Mouse (Mus musculus) neural tube, embryonic 11.5 days (tissue): ENCODE results near the gene Whamm. TPM values are rescaled to one million over a fixed set of nuclear protein-coding genes. Genes with fewer than 3 reads are reported as not detected.

Experiments used
- ATAC-seq: fragments of 200-750 bp; cut with Nextera tagmentation; 2 replicates; pipeline ENCODE4 v1.8.0; 2017; ENCODE audit warnings: moderate number of reproducible peaks, mild to moderate bottlenecking, moderate TSS enrichment, moderate library complexity; ENCODE audit not compliant: insufficient read depth, low FRiP score, low TSS enrichment
- DNase-seq: peaks from one replicate; pipeline ENCODE4 v3.0.0-alpha.2; 2015; ENCODE audit warnings: low spot score
- H3K27ac ChIP-seq: fragments of 300-500 bp; sonication (generic); 2 replicates; pipeline ENCODE4 v1.5.1; 2014; ENCODE audit warnings: low read depth, mild to moderate bottlenecking, low read length
- H3K27me3 ChIP-seq: fragments of 300-500 bp; sonication (generic); 2 replicates; pipeline ENCODE4 v1.6.1; 2014; ENCODE audit warnings: mild to moderate bottlenecking, low read length, mixed read lengths; ENCODE audit not compliant: control insufficient read depth, insufficient read depth
- H3K36me3 ChIP-seq: fragments of 300-500 bp; sonication (generic); 2 replicates; pipeline ENCODE4 v1.6.1; 2014; ENCODE audit warnings: mild to moderate bottlenecking, low read length, moderate library complexity, mixed read lengths; ENCODE audit not compliant: control insufficient read depth, insufficient read depth
- H3K4me1 ChIP-seq: fragments of 300-500 bp; sonication (generic); 2 replicates; pipeline ENCODE4 v1.6.1; 2014; ENCODE audit warnings: low read length, mixed read lengths; ENCODE audit not compliant: control insufficient read depth, insufficient read depth
- H3K4me2 ChIP-seq: fragments of 300-500 bp; sonication (generic); 2 replicates; pipeline ENCODE4 v1.6.1; 2014; ENCODE audit warnings: low read depth, mild to moderate bottlenecking, moderate library complexity
- H3K4me3 ChIP-seq: fragments of 300-500 bp; sonication (generic); 2 replicates; pipeline ENCODE4 v1.5.1; 2014; ENCODE audit warnings: low read depth, low read length
- H3K9ac ChIP-seq: fragments of 300-500 bp; sonication (generic); 2 replicates; pipeline ENCODE4 v1.6.1; 2014; ENCODE audit warnings: mild to moderate bottlenecking, low read length
- H3K9me3 ChIP-seq: fragments of 300-500 bp; sonication (generic); 2 replicates; pipeline ENCODE4 v1.6.1; 2016; ENCODE audit warnings: low read length; ENCODE audit not compliant: control insufficient read depth
- WGBS: fragments of 180-500 bp; shearing (Covaris S2); extraction: QIAGEN DNeasy Blood & Tissue Kit; methylation state at CpG from one replicate; pipeline ENCODE4 v1.1.7; 2014; 5-methylcytosine and 5-hydroxymethylcytosine counted together
- polyA plus RNA-seq: library from polyadenylated mRNA; unstranded; fragments of >200 nt; fragmentation: Nextera tagmentation; extraction: Ambion mirVana; gene quantifications from 2 replicates; pipeline ENCODE4 v1.2.1, GENCODE M21; 2014

Gene Whamm
- polyA plus RNA-seq, 1 experiment from 2014 or later = 5.4 TPM

DNA sequence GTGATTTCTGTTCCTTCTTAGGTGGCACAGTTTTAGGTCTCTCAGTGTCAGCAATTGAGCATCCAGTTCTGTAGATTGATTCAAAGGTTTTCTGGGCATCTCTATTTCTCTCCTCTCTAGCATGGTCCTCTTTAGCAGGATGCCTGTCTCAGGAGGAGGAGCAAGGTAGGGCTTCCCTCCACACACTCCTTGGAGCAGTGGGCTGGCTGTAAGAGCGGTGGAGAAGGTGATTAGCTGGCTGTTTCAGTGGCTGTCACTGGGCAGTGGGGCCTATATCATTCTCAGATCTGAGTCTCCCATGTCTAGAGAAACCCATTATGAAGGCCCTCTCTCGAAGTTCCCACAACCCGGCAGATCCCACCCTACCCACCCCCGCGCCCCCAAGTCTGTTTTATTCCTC is 3.7 kb upstream of the Whamm start:
- Histone ChIP-seq H3K4me1 (no peaks in the 10 kb centered on the region), H3K9me3 (no peaks in the 10 kb centered on the region), H3K27me3 (no peaks in the 10 kb centered on the region), H3K4me2 (no peak overlapping the region), H3K4me3 (no peak overlapping the region), H3K9ac (no peak overlapping the region), H3K27ac (no peak overlapping the region), H3K36me3 (no peaks in the 10 kb centered on the region)
- 85% methylated on average over 5 of the region's 5 CpGs for WGBS
- ATAC-seq (no peak), DNase-seq (no peak)

- Histone ChIP-seq H3K4me2 (no peak overlapping the region), H3K4me1 (no peaks in the 10 kb centered on the region), H3K36me3 (no peaks in the 10 kb centered on the region), H3K4me3 (no peak overlapping the region), H3K27ac (no peak overlapping the region), H3K9me3 (no peaks in the 10 kb centered on the region), H3K27me3 (no peaks in the 10 kb centered on the region), H3K9ac (no peak overlapping the region)
- WGBS = 85% methylated on average over 1 of the region's 1 CpGs
- ATAC-seq = no peak
- no peak for DNase-seq
Observed at GRCm38 (mm10) chr7:81569851-81570250, 1.2 kb upstream of the Whamm start.

- WGBS = 88% methylated on average over 3 of the region's 3 CpGs
- ATAC-seq = no peak
- Histone ChIP-seq H3K9me3 (no peaks in the 10 kb centered on the region), H3K9ac (no peak overlapping the region), H3K27ac (no peak overlapping the region), H3K4me3 (no peak overlapping the region), H3K36me3 (no peaks in the 10 kb centered on the region), H3K27me3 (no peaks in the 10 kb centered on the region), H3K4me2 (no peak overlapping the region), H3K4me1 (no peaks in the 10 kb centered on the region)
- no peak for DNase-seq
Observed at GRCm38 (mm10) chr7:81570271-81570670, 795 bp upstream of the Whamm start.

DNA sequence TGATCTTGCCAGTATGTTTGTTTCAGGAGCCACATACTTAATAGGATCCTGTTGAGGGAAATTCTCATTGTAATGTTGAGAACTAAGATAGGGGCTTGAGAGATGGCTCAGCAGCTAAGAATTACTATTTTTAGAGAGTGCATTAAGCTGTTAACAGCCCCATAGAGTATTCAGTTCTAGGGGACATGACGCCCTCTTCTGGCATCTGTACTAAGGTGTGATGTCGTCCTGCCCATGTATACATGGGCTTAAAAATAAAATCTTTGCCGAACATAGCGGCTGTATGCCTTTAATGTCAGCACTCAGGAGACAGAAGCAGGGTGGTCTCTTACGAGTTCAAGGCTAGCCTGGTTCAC is 336 bp upstream of the Whamm start:
- H3K4me2 ChIP-seq = peak overlapping the region; percentile 70
- DNase-seq (no peak), ATAC-seq (no peak)
- H3K9ac ChIP-seq = no peak overlapping the region
- H3K4me3 ChIP-seq = peak overlapping the region; percentile 82
- no peaks in the 10 kb centered on the region for H3K4me1 ChIP-seq
- no peaks in the 10 kb centered on the region for H3K9me3 ChIP-seq
- 5% methylated on average over 5 of the region's 5 CpGs for WGBS
- H3K36me3 ChIP-seq = no peaks in the 10 kb centered on the region
- no peak overlapping the region for H3K27ac ChIP-seq
- no peaks in the 10 kb centered on the region for H3K27me3 ChIP-seq

DNA sequence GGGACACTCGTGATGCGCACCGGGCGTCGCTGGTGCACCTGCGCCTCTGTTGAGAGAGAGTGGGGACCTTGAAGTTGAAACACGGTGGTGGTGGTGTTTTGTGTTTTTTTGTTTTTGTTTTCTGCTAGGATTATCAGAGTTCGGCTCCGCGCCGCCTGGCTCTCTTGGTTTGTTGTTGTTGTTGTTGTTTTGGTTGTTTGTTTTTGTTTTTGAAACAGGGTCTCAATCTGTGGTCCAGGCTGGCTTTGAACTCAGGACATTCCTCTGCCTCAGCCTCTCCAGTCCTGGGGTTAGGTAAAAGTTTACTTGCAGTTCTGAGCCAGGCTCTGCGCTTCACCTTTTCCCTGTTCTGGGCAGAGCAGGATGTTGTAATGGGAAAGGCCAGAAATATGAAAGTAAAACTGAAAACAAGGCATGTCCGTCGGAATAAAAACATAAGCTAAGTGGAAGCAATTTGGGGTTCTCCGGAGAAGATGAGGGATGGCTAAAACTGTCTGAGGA is 925 bp downstream of the Whamm start:
- peak overlapping the region; percentile 82 for H3K9ac ChIP-seq
- DNase-seq (no peak), ATAC-seq (no peak)
- no peaks in the 10 kb centered on the region for H3K4me1 ChIP-seq
- H3K4me2 ChIP-seq = peak overlapping the region; percentile 70
- H3K9me3 ChIP-seq = no peaks in the 10 kb centered on the region
- no peaks in the 10 kb centered on the region for H3K36me3 ChIP-seq
- WGBS = 23% methylated on average over 15 of the region's 15 CpGs
- H3K27ac ChIP-seq = peak overlapping the region; percentile 88; the same call in 1 of the 2 replicates
- H3K4me3 ChIP-seq = peak overlapping the region; percentile 82
- no peaks in the 10 kb centered on the region for H3K27me3 ChIP-seq

DNA sequence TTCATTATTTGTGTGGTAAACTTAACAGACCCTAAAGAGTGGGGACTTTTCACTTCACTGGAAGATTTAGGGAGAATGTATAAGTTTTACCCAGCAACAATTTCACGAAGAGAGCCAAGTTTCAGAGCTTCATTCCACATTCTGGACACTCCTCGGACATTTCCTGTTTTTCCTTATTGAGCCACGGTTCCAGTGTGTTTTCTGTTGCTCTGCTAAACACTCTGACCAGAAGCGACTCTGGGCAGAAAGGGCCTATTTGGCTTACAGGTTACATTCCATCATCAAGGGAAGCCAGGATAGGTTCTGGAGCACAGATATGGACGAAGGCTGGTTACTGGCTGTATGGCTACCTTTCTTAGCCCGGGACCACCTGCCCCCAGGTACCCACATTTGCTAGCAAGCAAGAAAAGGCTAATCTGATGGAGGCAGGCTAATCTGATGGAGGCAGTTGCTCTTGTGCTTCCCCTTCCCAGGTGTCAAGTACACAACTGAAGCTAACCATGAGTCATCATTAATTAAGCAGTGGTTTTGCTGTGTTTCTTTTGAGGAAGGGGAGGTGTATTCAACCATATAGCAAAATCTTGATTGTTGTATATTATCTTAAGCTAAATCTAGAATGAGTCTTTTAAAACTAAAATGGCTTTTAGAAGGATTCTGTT is 1.7 kb downstream of the Whamm start:
- no peak overlapping the region for H3K9ac ChIP-seq
- H3K27ac ChIP-seq = no peak overlapping the region
- 87% methylated on average over 6 of the region's 6 CpGs for WGBS
- H3K4me1 ChIP-seq = no peaks in the 10 kb centered on the region
- H3K4me2 ChIP-seq = no peak overlapping the region
- H3K27me3 ChIP-seq = no peaks in the 10 kb centered on the region
- DNase-seq (no peak), ATAC-seq (no peak)
- H3K36me3 ChIP-seq = no peaks in the 10 kb centered on the region
- H3K9me3 ChIP-seq = no peaks in the 10 kb centered on the region
- no peak overlapping the region for H3K4me3 ChIP-seq

DNA sequence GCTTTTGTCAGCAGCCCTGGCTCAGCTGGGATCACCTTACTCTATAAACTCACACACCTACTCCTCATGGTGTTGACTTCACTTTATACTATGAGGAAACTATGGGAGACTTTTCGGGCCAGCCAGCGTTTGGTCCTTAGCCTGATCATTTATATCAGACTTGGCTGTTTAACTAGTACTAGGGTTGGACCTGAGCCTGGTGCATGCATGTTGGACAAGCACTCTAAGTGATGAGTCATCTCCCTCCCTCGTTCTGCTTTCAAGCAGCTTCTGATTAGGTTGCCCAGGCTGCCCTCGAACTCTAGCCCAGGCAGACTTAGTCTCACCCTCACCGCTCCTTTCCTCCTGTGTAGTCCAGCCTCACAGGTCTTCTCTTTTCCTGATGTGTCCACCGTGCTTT is 2.3 kb downstream of the Whamm start:
- no peaks in the 10 kb centered on the region for H3K4me1 ChIP-seq
- no peak overlapping the region for H3K9ac ChIP-seq
- H3K4me3 ChIP-seq = no peak overlapping the region
- H3K27ac ChIP-seq = no peak overlapping the region
- no peak for ATAC-seq
- H3K4me2 ChIP-seq = no peak overlapping the region
- H3K27me3 ChIP-seq = no peaks in the 10 kb centered on the region
- 95% methylated on average over 6 of the region's 6 CpGs for WGBS
- no peaks in the 10 kb centered on the region for H3K9me3 ChIP-seq
- H3K36me3 ChIP-seq = no peaks in the 10 kb centered on the region
- no peak for DNase-seq

GRCm38 (mm10) chr7:81573821-81574220 is 2.8 kb downstream of the Whamm start:
- Histone ChIP-seq H3K4me1 (no peaks in the 10 kb centered on the region), H3K9ac (no peak overlapping the region), H3K4me3 (no peak overlapping the region), H3K9me3 (no peaks in the 10 kb centered on the region), H3K36me3 (no peaks in the 10 kb centered on the region), H3K4me2 (no peak overlapping the region), H3K27me3 (no peaks in the 10 kb centered on the region), H3K27ac (no peak overlapping the region)
- 94% methylated on average over 9 of the region's 9 CpGs for WGBS
- DNase-seq (no peak), ATAC-seq (no peak)

DNA sequence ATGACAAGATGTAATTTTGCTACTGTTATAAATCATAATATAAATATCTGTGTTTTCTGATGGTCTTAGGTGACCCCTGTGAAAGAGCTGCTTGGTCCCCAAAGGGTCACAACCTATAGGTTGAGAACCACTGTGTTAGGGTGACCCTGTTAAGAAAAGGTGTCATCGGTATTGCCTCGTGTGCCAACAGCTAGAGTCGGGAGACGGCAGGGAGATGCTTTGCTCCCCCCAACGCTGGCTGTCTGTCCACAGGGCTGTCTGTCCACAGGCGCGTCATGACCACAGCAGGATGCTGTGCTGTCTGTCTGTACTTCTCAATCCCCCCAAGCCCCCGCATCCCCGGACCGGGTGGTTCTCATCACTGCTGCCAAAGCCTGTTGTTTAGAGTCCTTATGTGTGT is 4.5 kb downstream of the Whamm start:
- Histone ChIP-seq H3K9me3 (no peaks in the 10 kb centered on the region), H3K4me3 (no peak overlapping the region), H3K27me3 (no peaks in the 10 kb centered on the region), H3K27ac (no peak overlapping the region), H3K36me3 (peaks cover 2% of the 10 kb centered on the region; the same call in 1 of the 2 replicates), H3K4me2 (no peak overlapping the region), H3K9ac (no peak overlapping the region), H3K4me1 (no peaks in the 10 kb centered on the region)
- ATAC-seq = no peak
- DNase-seq = no peak
- WGBS = 93% methylated on average over 10 of the region's 10 CpGs
